Mouse (Mus musculus): ENCODE measurements at regions not wholly inside any gene's neighbourhood (a gene's known extent, or its start where the extent isn't known, plus 50 kb on each side); places are given as distances from the start of the nearest gene placed in this dataset.
A peak's percentile ranks its signal among the peaks of the same experiment; 100 is the strongest.

DNA sequence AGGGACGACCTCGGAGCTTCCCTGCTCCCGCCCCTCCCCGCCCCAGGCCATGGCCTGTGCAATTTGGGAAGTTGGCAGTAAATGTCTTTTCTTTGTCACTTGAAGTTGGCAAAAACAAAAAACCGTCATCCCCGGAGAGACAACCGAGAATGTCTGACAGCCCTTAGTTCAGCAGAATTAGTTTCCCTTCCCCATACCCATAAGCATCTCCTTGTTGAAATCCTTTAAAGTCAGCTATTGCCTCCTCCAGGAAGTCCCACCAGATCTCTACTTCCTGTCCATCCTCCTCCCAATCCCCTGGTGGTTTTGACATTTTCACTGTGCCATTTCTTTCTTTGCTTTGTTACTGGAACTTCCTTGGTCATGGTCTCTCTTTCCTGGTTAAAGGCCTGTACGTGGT lies 54.8 kb downstream of the Foxb1 start:
- DNase-seq (ENCODE audit: low read depth, low spot score), result no peak

- no peak for DNase-seq (ENCODE audit: low read depth, low spot score)
These were observed 55.7 kb downstream of the Foxb1 start for GRCm38 (mm10) chr9:69705071-69705470.

GRCm38 (mm10) chr9:69703731-69704130 lies 57.0 kb downstream of the Foxb1 start:
- peak; percentile 19 for DNase-seq (ENCODE audit: low read depth, low spot score)

DNA sequence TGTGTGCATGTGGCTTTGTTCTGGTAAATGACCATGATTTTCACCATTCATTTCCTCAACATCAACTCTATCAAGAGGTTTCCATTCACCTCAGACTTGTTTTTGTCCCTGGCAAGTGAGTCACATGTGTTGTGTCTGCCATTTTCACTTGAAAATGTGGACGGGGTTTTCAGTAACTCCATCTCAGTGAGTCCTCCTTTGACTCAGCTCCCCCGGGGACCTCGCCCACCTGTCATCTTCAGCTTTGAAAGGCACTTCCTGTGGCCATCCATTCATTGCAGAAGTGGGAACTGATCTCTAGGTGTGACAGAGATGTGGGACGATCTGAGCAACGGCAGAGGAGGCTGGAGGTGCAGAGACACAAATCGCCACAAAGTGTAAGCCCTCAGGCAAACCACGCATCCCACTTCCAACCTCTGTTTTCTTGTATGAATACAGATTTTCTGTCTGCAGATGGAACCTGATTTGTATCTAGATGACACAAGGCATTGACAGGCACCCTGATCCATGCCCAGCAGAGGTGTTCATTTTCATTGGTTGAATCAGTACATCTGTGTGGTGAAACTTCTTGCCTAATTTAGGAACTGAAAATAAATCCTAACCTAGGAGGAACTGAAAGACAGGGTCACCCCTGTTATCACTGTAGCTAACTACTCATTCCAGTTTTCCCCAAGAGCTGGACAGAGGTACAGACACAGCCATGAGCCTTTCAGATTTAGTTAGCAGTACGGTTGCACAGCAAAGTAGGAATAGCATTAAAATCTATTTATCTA lies 58.4 kb downstream of the Foxb1 start:
- DNase-seq (ENCODE audit: low read depth, low spot score), result no peak

DNA sequence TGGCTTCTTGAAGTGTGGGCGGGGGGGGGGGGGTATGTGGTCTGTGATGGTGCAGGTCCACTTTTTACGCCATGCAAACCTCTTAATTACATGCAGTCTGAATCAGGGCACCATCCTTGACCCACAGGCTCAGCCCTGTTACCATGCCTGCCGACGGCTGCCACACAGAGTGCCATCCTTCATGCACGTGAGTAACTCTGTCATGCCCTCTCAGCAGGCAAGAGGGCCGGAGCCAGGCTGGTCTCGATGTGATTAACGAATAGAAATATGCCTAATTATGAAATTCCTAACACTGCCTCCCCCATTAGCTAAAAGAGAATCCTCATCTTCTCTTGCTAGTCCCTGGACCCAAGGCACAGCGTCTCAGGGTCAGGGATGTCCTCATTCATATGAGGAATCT lies 60.0 kb downstream of the Foxb1 start:
- no peak for DNase-seq (ENCODE audit: low read depth, low spot score)

DNA sequence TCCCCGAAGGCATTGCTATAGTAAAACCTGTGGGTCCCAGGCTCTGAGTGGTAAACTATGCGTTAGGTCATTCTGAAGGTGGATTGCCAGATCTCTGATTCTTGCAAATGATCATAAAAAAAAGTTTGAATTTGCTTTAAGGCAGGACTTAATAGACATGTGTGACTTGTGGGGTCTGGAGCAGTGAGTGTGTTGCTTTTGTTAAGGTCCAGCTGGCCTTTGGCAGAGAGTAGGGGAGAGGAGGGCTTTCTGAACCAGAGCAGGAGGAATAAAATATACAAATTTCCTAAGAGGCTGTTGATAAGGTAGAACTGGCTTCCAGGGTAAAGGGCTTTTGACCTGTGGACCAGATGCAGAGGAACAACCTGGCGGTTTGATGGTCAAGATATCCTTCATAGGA lies 69.0 kb downstream of the Foxb1 start:
- DNase-seq (ENCODE audit: low read depth, low spot score), result no peak

- no peak for DNase-seq (ENCODE audit: low read depth, low spot score)
These were observed 73.2 kb downstream of the Foxb1 start for GRCm38 (mm10) chr9:69687349-69688123.

GRCm38 (mm10) chr9:69686766-69687165 lies 74.0 kb downstream of the Foxb1 start:
- no peak for DNase-seq (ENCODE audit: low read depth, low spot score)

DNA sequence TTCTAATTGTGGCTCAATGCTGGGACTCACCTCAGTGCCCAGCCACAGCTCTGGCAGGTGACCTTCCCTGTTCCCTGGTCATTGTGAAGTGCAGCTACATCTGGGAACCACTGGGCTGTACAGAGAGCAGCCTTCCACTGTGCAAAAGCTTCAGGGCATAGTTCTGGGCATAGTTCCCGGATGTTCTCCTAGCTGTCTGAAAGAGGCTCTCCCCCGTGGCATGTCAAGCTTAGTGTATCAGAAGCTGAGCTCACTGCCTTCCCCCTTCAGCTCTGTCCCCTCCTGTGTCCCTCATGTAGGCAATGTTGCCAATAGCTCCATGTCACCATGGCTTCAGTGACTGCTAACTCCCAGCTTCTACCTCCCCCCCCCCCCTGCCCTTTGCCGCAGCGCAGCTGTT lies 75.1 kb downstream of the Foxb1 start:
- no peak for DNase-seq (ENCODE audit: low read depth, low spot score)

- DNase-seq (ENCODE audit: low read depth, low spot score), result no peak
These were observed 79.1 kb downstream of the Foxb1 start for GRCm38 (mm10) chr9:69681372-69682213.

DNA sequence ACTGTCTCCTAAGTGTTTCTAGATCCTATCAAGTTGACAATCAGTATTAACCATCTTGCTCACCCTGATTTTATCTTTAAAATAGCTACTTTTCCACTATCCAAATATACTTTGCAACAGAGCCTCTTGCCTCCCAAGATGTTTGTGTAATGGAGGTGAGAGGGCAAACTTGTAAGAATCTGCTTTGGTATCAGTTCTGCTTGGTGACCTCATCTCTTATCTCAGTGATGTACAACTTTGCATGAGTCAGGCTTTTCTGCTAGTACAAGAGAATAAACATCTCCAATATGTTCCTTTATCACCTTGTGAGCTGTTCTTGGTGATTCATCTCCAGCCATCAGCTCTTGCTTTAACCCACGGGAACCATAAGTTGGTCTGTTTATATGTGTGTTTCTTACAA lies 82.1 kb downstream of the Foxb1 start:
- no peak for DNase-seq (ENCODE audit: low read depth, low spot score)

DNA sequence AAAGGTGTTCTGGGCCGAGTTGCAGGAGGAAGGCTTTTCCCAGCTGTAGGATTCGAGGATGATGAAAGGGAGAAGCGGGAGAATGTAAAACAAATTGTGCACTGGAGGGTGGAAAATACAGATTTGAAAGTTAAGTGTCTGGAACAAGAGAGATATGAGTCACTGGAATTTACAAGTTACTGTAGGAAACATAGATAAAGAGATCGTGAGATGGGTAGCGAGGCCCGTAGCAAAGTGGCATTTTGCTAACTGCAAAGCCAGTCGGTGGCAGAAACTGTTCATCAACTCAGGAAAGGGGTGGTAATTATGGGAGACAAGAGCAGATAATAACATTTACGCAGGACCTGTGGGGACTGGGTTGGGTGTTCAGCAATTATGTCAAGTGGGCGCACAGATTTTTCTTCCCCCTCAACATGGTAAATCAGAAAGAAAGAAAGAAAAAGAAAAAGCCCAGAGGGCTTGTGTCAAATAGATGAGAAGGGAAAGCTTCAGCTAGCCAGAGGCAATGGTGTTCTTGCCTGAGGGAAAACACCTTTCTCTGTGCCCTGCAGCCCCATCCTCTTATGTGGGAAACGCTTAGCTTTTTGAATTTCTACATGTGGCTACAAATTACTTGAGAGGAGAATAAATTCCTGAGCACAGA lies 87.2 kb downstream of the Foxb1 start:
- DNase-seq (ENCODE audit: low read depth, low spot score), result no peak

GRCm38 (mm10) chr9:69672657-69673462 lies 87.9 kb downstream of the Foxb1 start:
- DNase-seq (ENCODE audit: low read depth, low spot score), result no peak

DNA sequence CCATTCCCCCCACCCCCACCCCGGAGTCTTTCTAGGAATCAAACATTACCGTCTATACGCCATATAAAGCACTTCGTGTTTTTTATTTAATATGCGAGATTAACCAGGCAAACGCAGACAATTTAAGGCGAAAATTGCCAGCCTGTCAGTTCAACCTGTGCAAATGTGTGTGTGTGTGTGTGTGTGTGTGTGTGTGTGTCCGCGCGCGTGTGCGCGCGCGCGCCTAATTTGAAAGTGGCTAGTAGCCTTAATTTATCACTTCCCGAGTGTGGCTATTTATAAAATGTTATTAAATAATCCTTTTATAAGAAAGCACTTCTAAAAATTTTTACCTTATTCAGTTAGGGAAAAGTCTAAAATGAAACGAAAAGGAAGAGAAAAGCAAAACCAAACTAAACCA lies 89.5 kb downstream of the Foxb1 start:
- no peak for DNase-seq (ENCODE audit: low read depth, low spot score)

GRCm38 (mm10) chr9:69670551-69671044 lies 90.1 kb downstream of the Foxb1 start:
- peak; percentile 60 for DNase-seq (ENCODE audit: low read depth, low spot score)

GRCm38 (mm10) chr9:69669611-69670550 lies 90.9 kb downstream of the Foxb1 start:
- DNase-seq (ENCODE audit: low read depth, low spot score), result no peak

DNA sequence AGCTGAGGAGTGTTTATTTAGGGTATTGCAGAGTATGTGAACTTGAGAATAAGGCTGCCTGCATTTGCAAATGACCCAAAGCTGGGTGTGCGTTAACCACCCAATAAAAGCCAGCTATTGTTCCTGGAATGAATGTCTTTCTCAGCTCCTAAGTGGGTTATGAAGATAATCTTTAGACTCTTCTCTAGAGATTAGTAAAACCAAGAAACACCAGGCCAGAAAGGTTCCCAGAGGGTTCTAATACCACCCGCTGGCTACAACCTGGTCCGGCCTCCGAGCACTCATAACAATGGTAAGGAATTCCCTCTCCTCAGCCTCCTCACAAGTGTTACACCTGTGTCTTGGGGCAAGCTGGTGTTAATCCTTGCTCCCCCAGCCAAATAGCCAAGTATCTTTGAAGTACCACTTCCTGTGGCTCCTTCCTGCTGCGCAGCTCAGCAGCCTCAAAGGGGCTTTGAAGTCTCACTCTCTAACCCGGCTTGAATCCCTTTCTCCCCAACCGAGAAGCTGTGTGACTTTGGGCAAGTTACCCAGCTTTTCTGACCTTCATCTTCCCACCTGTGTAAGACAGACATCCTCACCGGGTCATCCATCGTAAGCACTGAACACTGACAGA lies 92.2 kb downstream of the Foxb1 start:
- peak; percentile 44 for DNase-seq (ENCODE audit: low read depth, low spot score)

- DNase-seq (ENCODE audit: low read depth, low spot score), result no peak
These were observed 93.6 kb downstream of the Foxb1 start for GRCm38 (mm10) chr9:69667064-69667533.

DNA sequence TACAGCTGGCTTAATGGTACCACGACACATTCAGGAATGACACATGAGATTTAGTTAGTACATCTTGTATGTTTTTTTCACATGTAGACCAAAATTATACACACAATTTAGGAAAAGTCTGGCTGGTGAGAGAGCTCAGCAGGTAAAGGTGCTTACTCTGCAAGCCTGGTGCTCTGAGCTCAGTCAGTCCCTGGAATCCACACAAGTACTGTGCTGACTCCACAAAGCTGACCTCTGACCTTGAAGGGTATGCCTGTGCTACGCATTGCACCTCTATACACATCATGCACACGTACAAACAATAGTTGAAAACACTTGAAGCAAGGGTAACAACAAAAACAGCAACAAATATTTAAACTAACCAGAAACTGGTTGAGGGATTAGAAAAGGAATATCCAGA lies 96.5 kb downstream of the Foxb1 start:
- DNase-seq (ENCODE audit: low read depth, low spot score), result no peak

Measured in R1 (cell line).